Mouse (Mus musculus): ENCODE measurements around the gene Dcaf17.

GRCm38 (mm10) chr2:71083454-71084193, 28.5 kb downstream of the Dcaf17 start:
- TF ChIP-seq CTCF (IDR thresholded peaks at IDR 0.05; ENCODE audit: control insufficient read depth, insufficient read depth, low read length) (no peak), POLR2A (IDR thresholded peaks at IDR 0.05; ENCODE audit: borderline replicate concordance, control insufficient read depth, low read depth, low read length) (no peak)

Data from bone marrow, adult 2 months (tissue).